Mouse (Mus musculus) olfactory bulb, adult 2 months (tissue): ENCODE results near the gene Pcp2.

Experiments used
- CTCF ChIP-seq: fragments of 200-500 bp; IDR thresholded peaks from 2 replicates; pipeline ENCODE4 v1.5.1; 2012; ENCODE audit warnings: low read depth, mild to moderate bottlenecking, low read length, moderate library complexity; ENCODE audit not compliant: insufficient read depth
- POLR2A ChIP-seq: fragments of 200-500 bp; IDR thresholded peaks from 2 replicates; pipeline ENCODE4 v1.6.1; 2012; ENCODE audit warnings: mild to moderate bottlenecking, low read depth, low read length, moderate library complexity; ENCODE audit not compliant: insufficient read depth

- TF ChIP-seq CTCF (no peak), POLR2A (no peak)
Observed at GRCm38 (mm10) chr8:3598054-3598453, 27.3 kb downstream of the Pcp2 start.
